Comparison of ENCODE assay signal across 13 mouse cellular contexts in genomic region chr5:107054900-107055452, GRCm38 (mm10).
DNase-seq lines count a peak whose midpoint lies in the region; ATAC-seq lines count a peak whose summit lies in the region.
"Had no signal": no experiment of that assay in that cellular context is flagged by ENCODE, and none has a peak within 500 bp of the region (broad histone marks: within the 10 kb centered on the region; RNA-seq: fewer than 3 reads in every experiment).

No protein-coding gene starts in this region.

- WGBS in heart, embryonic 10.5 days = 26% methylated on average over 6 of the region's 6 CpGs
- 64% methylated on average over 6 of the region's 6 CpGs for WGBS in midbrain, embryonic 13.5 days
- 61% methylated on average over 6 of the region's 6 CpGs for WGBS in midbrain, embryonic 14.5 days
- WGBS in hindbrain, embryonic 12.5 days = 60% methylated on average over 6 of the region's 6 CpGs
- WGBS in neural tube, embryonic 13.5 days = 49% methylated on average over 6 of the region's 6 CpGs

- H3K27ac ChIP-seq in heart, embryonic 10.5 days = peak overlapping the region; percentile 76
- no peak overlapping the region for H3K27ac ChIP-seq in midbrain, embryonic 13.5 days
- H3K27ac ChIP-seq in midbrain, embryonic 14.5 days (replicated peaks; ENCODE audit: low read depth, low read length) = no peak overlapping the region
- peak overlapping the region; percentile 68 for H3K27ac ChIP-seq in hindbrain, embryonic 12.5 days
- H3K27ac ChIP-seq in neural tube, embryonic 13.5 days (replicated peaks) = peak overlapping the region; percentile 68

- no peaks in the 10 kb centered on the region for H3K9me3 ChIP-seq in heart, embryonic 10.5 days
- no peaks in the 10 kb centered on the region for H3K9me3 ChIP-seq in midbrain, embryonic 13.5 days
- H3K9me3 ChIP-seq in midbrain, embryonic 14.5 days (ENCODE audit: control insufficient read depth, low read length) = no peaks in the 10 kb centered on the region
- no peaks in the 10 kb centered on the region for H3K9me3 ChIP-seq in hindbrain, embryonic 12.5 days (replicated peaks)
- H3K9me3 ChIP-seq in neural tube, embryonic 13.5 days = no peaks in the 10 kb centered on the region

- H3K4me3 ChIP-seq in heart, embryonic 10.5 days = no peak overlapping the region
- no peak overlapping the region for H3K4me3 ChIP-seq in midbrain, embryonic 13.5 days (replicated peaks)
- no peak overlapping the region for H3K4me3 ChIP-seq in midbrain, embryonic 14.5 days (replicated peaks; ENCODE audit: low read depth, low read length)
- H3K4me3 ChIP-seq in hindbrain, embryonic 12.5 days = no peak overlapping the region
- H3K4me3 ChIP-seq in neural tube, embryonic 13.5 days = no peak overlapping the region

- peaks cover 62% of the 10 kb centered on the region for H3K4me1 ChIP-seq in heart, embryonic 10.5 days
- H3K4me1 ChIP-seq in midbrain, embryonic 13.5 days (replicated peaks) = peaks cover 9% of the 10 kb centered on the region
- peaks cover 8% of the 10 kb centered on the region for H3K4me1 ChIP-seq in midbrain, embryonic 14.5 days (ENCODE audit: control insufficient read depth, insufficient read depth, low read length)
- peaks cover 13% of the 10 kb centered on the region for H3K4me1 ChIP-seq in hindbrain, embryonic 12.5 days
- H3K4me1 ChIP-seq in neural tube, embryonic 13.5 days (replicated peaks) = peaks cover 12% of the 10 kb centered on the region

- no peaks in the 10 kb centered on the region for H3K36me3 ChIP-seq in heart, embryonic 10.5 days
- H3K36me3 ChIP-seq in midbrain, embryonic 13.5 days = no peaks in the 10 kb centered on the region
- H3K36me3 ChIP-seq in midbrain, embryonic 14.5 days (ENCODE audit: control insufficient read depth, insufficient read depth, low read length) = no peaks in the 10 kb centered on the region
- H3K36me3 ChIP-seq in hindbrain, embryonic 12.5 days = no peaks in the 10 kb centered on the region
- H3K36me3 ChIP-seq in neural tube, embryonic 13.5 days = no peaks in the 10 kb centered on the region

- ATAC-seq in midbrain, embryonic 13.5 days = peak; percentile 53; the same call in 1 of the 2 replicates
- ATAC-seq in midbrain, embryonic 14.5 days (ENCODE audit: low FRiP score, low TSS enrichment) = no peak
- ATAC-seq in hindbrain, embryonic 12.5 days (ENCODE audit: low FRiP score) = peak; percentile 80
- peak; percentile 77 for ATAC-seq in neural tube, embryonic 13.5 days (ENCODE audit: low read depth)
- no peak for ATAC-seq in frontal cortex, adult (ENCODE audit: low TSS enrichment)

- H3K4me2 ChIP-seq in midbrain, embryonic 13.5 days (replicated peaks) = no peak overlapping the region
- no peak overlapping the region for H3K4me2 ChIP-seq in midbrain, embryonic 14.5 days (ENCODE audit: low read length)
- no peak overlapping the region for H3K4me2 ChIP-seq in hindbrain, embryonic 12.5 days (replicated peaks)
- no peak overlapping the region for H3K4me2 ChIP-seq in neural tube, embryonic 13.5 days

- no peak overlapping the region for H3K9ac ChIP-seq in midbrain, embryonic 13.5 days (replicated peaks)
- H3K9ac ChIP-seq in midbrain, embryonic 14.5 days (replicated peaks; ENCODE audit: low read length) = no peak overlapping the region
- no peak overlapping the region for H3K9ac ChIP-seq in hindbrain, embryonic 12.5 days
- no peak overlapping the region for H3K9ac ChIP-seq in neural tube, embryonic 13.5 days

- no peak for DNase-seq in heart, embryonic 10.5 days (ENCODE audit: low spot score)
- DNase-seq in heart, postnatal 4 days = no peak
- no peak for DNase-seq in midbrain, embryonic 14.5 days
- DNase-seq in B cell, adult 2 months = no peak
- DNase-seq: cerebellum, adult 2 months; gastrocnemius, postnatal 10 days; kidney, adult 9 months; right cerebral cortex, postnatal 4 days had no signal

- no peaks in the 10 kb centered on the region for H3K27me3 ChIP-seq in heart, embryonic 10.5 days (ENCODE audit: insufficient read depth, poor library complexity, severe bottlenecking)
- no peaks in the 10 kb centered on the region for H3K27me3 ChIP-seq in midbrain, embryonic 13.5 days
- H3K27me3 ChIP-seq in midbrain, embryonic 14.5 days (ENCODE audit: control insufficient read depth, insufficient read depth, low read length) = no peaks in the 10 kb centered on the region
- H3K27me3 ChIP-seq in hindbrain, embryonic 12.5 days = no peaks in the 10 kb centered on the region
- H3K27me3 ChIP-seq in neural tube, embryonic 13.5 days = no peaks in the 10 kb centered on the region
- H3K27me3 ChIP-seq: CH12.LX had no signal

Comparison
In these comparisons a context has a peak if more than half of its experiments do, and no peak if none do; other contexts are left out.
1. ATAC-seq: peak in midbrain, embryonic 13.5 days (single experiment), hindbrain, embryonic 12.5 days (single experiment) and neural tube, embryonic 13.5 days (single experiment); none in midbrain, embryonic 14.5 days (single experiment) and frontal cortex, adult (single experiment).
2. H3K27ac ChIP-seq: peak in heart, embryonic 10.5 days (single experiment), hindbrain, embryonic 12.5 days (single experiment) and neural tube, embryonic 13.5 days (single experiment); none in midbrain, embryonic 13.5 days (single experiment) and midbrain, embryonic 14.5 days (single experiment).